Mouse (Mus musculus) lung, embryonic 15.5 days (tissue): ENCODE measurements at regions not wholly inside any gene's neighbourhood (a gene's known extent, or its start where the extent isn't known, plus 50 kb on each side); places are given as distances from the start of the nearest gene placed in this dataset.
A peak's percentile ranks its signal among the peaks of the same experiment; 100 is the strongest.

Experiments
- ATAC-seq: fragments of 200-750 bp; cut with Nextera tagmentation; 2 replicates; pipeline ENCODE4 v1.8.0; 2017; ENCODE audit warnings: moderate number of reproducible peaks, borderline replicate concordance; ENCODE audit not compliant: low FRiP score, low TSS enrichment; ENCODE audit errors: extremely low read depth
- H3K27ac ChIP-seq: fragments of 300-500 bp; sonication (generic); 2 replicates; pipeline ENCODE4 v1.5.1; 2015; ENCODE audit warnings: moderate library complexity, mild to moderate bottlenecking, inconsistent platforms
- H3K27me3 ChIP-seq: fragments of 300-500 bp; sonication (generic); 2 replicates; pipeline ENCODE4 v1.6.1; 2015; ENCODE audit warnings: inconsistent platforms
- H3K36me3 ChIP-seq: fragments of 300-500 bp; sonication (generic); 2 replicates; pipeline ENCODE4 v1.6.1; 2015; ENCODE audit warnings: inconsistent platforms
- H3K4me1 ChIP-seq: fragments of 300-500 bp; sonication (generic); 2 replicates; pipeline ENCODE4 v1.6.1; 2015; ENCODE audit warnings: inconsistent platforms
- H3K4me2 ChIP-seq: fragments of 300-500 bp; sonication (generic); 2 replicates; pipeline ENCODE4 v1.6.1; 2015; ENCODE audit warnings: inconsistent platforms, mild to moderate bottlenecking, moderate library complexity
- H3K4me3 ChIP-seq: fragments of 300-500 bp; sonication (generic); 2 replicates; pipeline ENCODE4 v1.5.1; 2015; ENCODE audit warnings: mild to moderate bottlenecking, inconsistent platforms
- H3K9ac ChIP-seq: fragments of 300-500 bp; sonication (generic); 2 replicates; pipeline ENCODE4 v1.6.1; 2015; ENCODE audit warnings: inconsistent platforms
- H3K9me3 ChIP-seq: fragments of 300-500 bp; sonication (generic); 2 replicates; pipeline ENCODE4 v1.6.1; 2016; ENCODE audit warnings: inconsistent platforms
- WGBS: fragments of 180-500 bp; shearing (Covaris S2); methylation state at CpG from one replicate; pipeline ENCODE4 v1.1.7; 2015; 5-methylcytosine and 5-hydroxymethylcytosine counted together

GRCm38 (mm10) chr9:122569511-122570455 is 177.4 kb upstream of the Topaz1 start:
- H3K4me3 ChIP-seq: peak overlapping the region; percentile 33
- peaks cover 83% of the 10 kb centered on the region for H3K27me3 ChIP-seq
- 0 out of 2 replicates have a peak, but pooled peaks have one; percentile 9 for ATAC-seq
- no peaks in the 10 kb centered on the region for H3K9me3 ChIP-seq
- no peak overlapping the region for H3K9ac ChIP-seq
- H3K36me3 ChIP-seq: no peaks in the 10 kb centered on the region
- H3K27ac ChIP-seq: no peak overlapping the region
- H3K4me1 ChIP-seq: peaks cover 34% of the 10 kb centered on the region
- 1% methylated on average over 48 of the region's 48 CpGs for WGBS
- peak overlapping the region; percentile 58 for H3K4me2 ChIP-seq

DNA sequence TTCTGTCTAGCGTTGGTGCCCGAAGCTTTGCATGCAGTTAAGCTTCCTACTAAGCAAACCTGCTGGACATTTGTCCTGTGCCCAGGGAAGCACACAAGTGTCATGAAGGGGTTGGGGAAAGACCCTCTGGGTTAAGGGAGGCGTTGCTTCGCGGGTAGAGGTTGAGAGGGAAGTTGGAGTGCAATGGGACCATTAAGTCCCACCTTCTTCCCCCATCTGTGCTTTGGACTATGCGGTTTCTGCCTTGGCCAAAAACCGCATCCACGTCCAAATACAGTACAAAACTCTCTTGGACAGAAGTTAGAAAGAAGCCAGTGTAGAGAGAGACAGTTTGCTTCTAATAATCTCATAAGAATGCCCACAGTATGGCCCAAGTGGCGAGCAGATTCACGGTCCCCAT is 176.1 kb upstream of the Topaz1 start:
- H3K9me3 ChIP-seq: no peaks in the 10 kb centered on the region
- H3K4me3 ChIP-seq: no peak overlapping the region
- H3K27ac ChIP-seq: no peak overlapping the region
- WGBS: 6% methylated on average over 10 of the region's 10 CpGs
- no peaks in the 10 kb centered on the region for H3K36me3 ChIP-seq
- ATAC-seq: no peak
- no peak overlapping the region for H3K9ac ChIP-seq
- peaks cover 34% of the 10 kb centered on the region for H3K4me1 ChIP-seq
- peaks cover 92% of the 10 kb centered on the region for H3K27me3 ChIP-seq
- H3K4me2 ChIP-seq: peak overlapping the region; percentile 90; the same call in 1 of the 2 replicates

- H3K9me3 ChIP-seq: no peaks in the 10 kb centered on the region
- H3K9ac ChIP-seq: no peak overlapping the region
- no peak overlapping the region for H3K27ac ChIP-seq
- WGBS: 1% methylated on average over 37 of the region's 37 CpGs
- peaks cover 94% of the 10 kb centered on the region for H3K27me3 ChIP-seq
- H3K4me3 ChIP-seq: peak overlapping the region; percentile 53
- H3K4me1 ChIP-seq: peaks cover 34% of the 10 kb centered on the region
- H3K4me2 ChIP-seq: peak overlapping the region; percentile 90
- ATAC-seq: no peak
- H3K36me3 ChIP-seq: no peaks in the 10 kb centered on the region
Measured at GRCm38 (mm10) chr9:122571402-122572059, 175.6 kb upstream of the Topaz1 start.

GRCm38 (mm10) chr9:122572060-122572835 is 174.9 kb upstream of the Topaz1 start:
- Histone ChIP-seq H3K27ac (no peak overlapping the region), H3K4me1 (peaks cover 34% of the 10 kb centered on the region), H3K27me3 (peaks cover 96% of the 10 kb centered on the region), H3K4me3 (peak overlapping the region; percentile 53), H3K9me3 (no peaks in the 10 kb centered on the region), H3K36me3 (no peaks in the 10 kb centered on the region), H3K4me2 (peak overlapping the region; percentile 90), H3K9ac (peak overlapping the region; percentile 25; the same call in 1 of the 2 replicates)
- ATAC-seq: peak; percentile 82
- WGBS: under 1% methylated on average over 52 of the region's 68 CpGs

GRCm38 (mm10) chr9:122572836-122573267 is 174.3 kb upstream of the Topaz1 start:
- Histone ChIP-seq H3K27me3 (peaks cover 94% of the 10 kb centered on the region), H3K4me1 (peaks cover 34% of the 10 kb centered on the region), H3K9ac (no peak overlapping the region; the same call in 1 of the 2 replicates), H3K9me3 (no peaks in the 10 kb centered on the region), H3K36me3 (no peaks in the 10 kb centered on the region), H3K27ac (no peak overlapping the region), H3K4me2 (peak overlapping the region; percentile 90), H3K4me3 (peak overlapping the region; percentile 53)
- no peak for ATAC-seq
- under 1% methylated on average over 13 of the region's 13 CpGs for WGBS

GRCm38 (mm10) chr9:122585228-122585627 is 161.9 kb upstream of the Topaz1 start:
- no peaks in the 10 kb centered on the region for H3K27me3 ChIP-seq
- ATAC-seq: no peak
- no peaks in the 10 kb centered on the region for H3K9me3 ChIP-seq
- no peaks in the 10 kb centered on the region for H3K4me1 ChIP-seq
- WGBS: 77% methylated on average over 8 of the region's 8 CpGs
- no peak overlapping the region for H3K4me3 ChIP-seq
- H3K4me2 ChIP-seq: no peak overlapping the region
- no peaks in the 10 kb centered on the region for H3K36me3 ChIP-seq
- H3K27ac ChIP-seq: no peak overlapping the region
- H3K9ac ChIP-seq: no peak overlapping the region

DNA sequence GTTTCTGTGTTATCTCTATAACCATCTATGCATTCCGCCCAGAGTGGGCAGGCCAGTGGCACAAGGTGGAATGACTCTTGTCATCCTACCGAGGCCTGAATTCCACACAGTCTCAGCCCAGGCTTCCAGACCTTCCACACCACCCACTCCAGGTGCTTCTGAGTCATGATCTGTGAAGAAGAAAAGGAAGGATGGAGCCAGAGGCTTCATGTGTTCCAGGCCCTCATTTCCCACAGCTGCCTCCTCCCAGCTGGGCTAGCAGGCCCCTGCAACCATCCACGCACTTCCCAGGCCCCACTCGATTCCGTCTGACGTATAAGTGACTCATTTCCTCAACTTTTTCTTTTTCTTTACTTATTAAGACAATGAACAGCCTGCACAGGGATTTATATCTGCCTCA is 160.7 kb upstream of the Topaz1 start:
- no peak for ATAC-seq
- 69% methylated on average over 6 of the region's 6 CpGs for WGBS

GRCm38 (mm10) chr9:122586986-122587385 is 160.2 kb upstream of the Topaz1 start:
- Histone ChIP-seq H3K4me1 (no peaks in the 10 kb centered on the region), H3K9me3 (no peaks in the 10 kb centered on the region), H3K27ac (no peak overlapping the region), H3K27me3 (no peaks in the 10 kb centered on the region), H3K9ac (no peak overlapping the region), H3K4me3 (no peak overlapping the region), H3K36me3 (no peaks in the 10 kb centered on the region), H3K4me2 (no peak overlapping the region)
- 65% methylated on average over 5 of the region's 5 CpGs for WGBS
- no peak for ATAC-seq

More for the DNA sequence above, 160.7 kb upstream of the Topaz1 start:
- Histone ChIP-seq H3K27ac (no peak overlapping the region), H3K27me3 (no peaks in the 10 kb centered on the region), H3K9ac (no peak overlapping the region), H3K9me3 (no peaks in the 10 kb centered on the region), H3K4me1 (no peaks in the 10 kb centered on the region), H3K4me3 (no peak overlapping the region), H3K4me2 (no peak overlapping the region), H3K36me3 (no peaks in the 10 kb centered on the region)

GRCm38 (mm10) chr9:122588246-122588645 is 158.9 kb upstream of the Topaz1 start:
- Histone ChIP-seq H3K9me3 (no peaks in the 10 kb centered on the region), H3K27ac (no peak overlapping the region), H3K27me3 (0 out of 2 replicates have a peak, but pooled peaks cover 3% of the 10 kb centered on the region), H3K4me3 (no peak overlapping the region), H3K4me1 (no peaks in the 10 kb centered on the region), H3K4me2 (no peak overlapping the region), H3K36me3 (no peaks in the 10 kb centered on the region), H3K9ac (no peak overlapping the region)
- WGBS: 59% methylated on average over 8 of the region's 8 CpGs
- no peak for ATAC-seq

- Histone ChIP-seq H3K36me3 (no peaks in the 10 kb centered on the region), H3K9ac (no peak overlapping the region), H3K9me3 (no peaks in the 10 kb centered on the region), H3K4me1 (no peaks in the 10 kb centered on the region), H3K4me2 (no peak overlapping the region), H3K27ac (no peak overlapping the region), H3K27me3 (peaks cover 39% of the 10 kb centered on the region), H3K4me3 (no peak overlapping the region)
- WGBS: 17% methylated on average over 7 of the region's 7 CpGs
- ATAC-seq: no peak
Measured at GRCm38 (mm10) chr9:122592820-122593615, 154.1 kb upstream of the Topaz1 start.
